Mouse (Mus musculus): ENCODE results near the gene Fscn2. TPM values are rescaled to one million over a fixed set of nuclear protein-coding genes. Genes with fewer than 3 reads are reported as not detected.

Gene Fscn2
- 0.12 and 0.65 TPM in 2 replicates for polyA plus RNA-seq (2014; fragmentation: Nextera tagmentation; extraction: Ambion mirVana)

GRCm38 (mm10) chr11:120361295-120361694, at the start of gene Fscn2:
TSS of gene Fscn2 (plus strand) at chr11:120361534.
- H3K36me3 ChIP-seq (ENCODE audit: control insufficient read depth, insufficient read depth, low read length) = no peaks in the 10 kb centered on the region
- WGBS = 67% methylated on average over 10 of the region's 10 CpGs
- H3K4me3 ChIP-seq (ENCODE audit: low read depth, low read length) = no peak within 1 kb of the TSS
- no peaks in the 10 kb centered on the region for H3K27me3 ChIP-seq (replicated peaks; ENCODE audit: control insufficient read depth, insufficient read depth, low read length)
- peaks cover 27% of the 10 kb centered on the region for H3K4me1 ChIP-seq (replicated peaks; ENCODE audit: control insufficient read depth, insufficient read depth, low read length)
- H3K9ac ChIP-seq (ENCODE audit: low read length) = no peak within 1 kb of the TSS
- no peak within 1 kb of the TSS for H3K27ac ChIP-seq (ENCODE audit: low read depth)
- no peak within 1 kb of the TSS for H3K4me2 ChIP-seq (ENCODE audit: low read length)
- ATAC-seq (replicated peaks; ENCODE audit: low FRiP score, low TSS enrichment, low read depth) = no peak
- DNase-seq (ENCODE audit: low spot score) = no peak
- no peaks in the 10 kb centered on the region for H3K9me3 ChIP-seq (ENCODE audit: control insufficient read depth, low read length)

- H3K9ac ChIP-seq (ENCODE audit: low read length) = peak overlapping the region; percentile 65; the same call in 1 of the 2 replicates
- H3K27me3 ChIP-seq (replicated peaks; ENCODE audit: control insufficient read depth, insufficient read depth, low read length) = no peaks in the 10 kb centered on the region
- WGBS = 35% methylated on average over 10 of the region's 10 CpGs
- peaks cover 33% of the 10 kb centered on the region for H3K4me1 ChIP-seq (replicated peaks; ENCODE audit: control insufficient read depth, insufficient read depth, low read length)
- H3K27ac ChIP-seq (ENCODE audit: low read depth) = peak overlapping the region; percentile 78
- H3K4me2 ChIP-seq (ENCODE audit: low read length) = peak overlapping the region; percentile 77
- no peaks in the 10 kb centered on the region for H3K9me3 ChIP-seq (ENCODE audit: control insufficient read depth, low read length)
- no peak for ATAC-seq (replicated peaks; ENCODE audit: low FRiP score, low TSS enrichment, low read depth)
- peak; percentile 64 for DNase-seq (ENCODE audit: low spot score)
- H3K4me3 ChIP-seq (ENCODE audit: low read depth, low read length) = peak overlapping the region; percentile 30; the same call in 1 of the 2 replicates
- no peaks in the 10 kb centered on the region for H3K36me3 ChIP-seq (ENCODE audit: control insufficient read depth, insufficient read depth, low read length)
These were observed 49.8 kb upstream of the Fscn2 start for GRCm38 (mm10) chr11:120311561-120311960.

GRCm38 (mm10) chr11:120312069-120312468, 49.3 kb upstream of the Fscn2 start:
- Histone ChIP-seq H3K27ac (ENCODE audit: low read depth) (no peak overlapping the region; the same call in 1 of the 2 replicates), H3K36me3 (ENCODE audit: control insufficient read depth, insufficient read depth, low read length) (no peaks in the 10 kb centered on the region), H3K4me2 (ENCODE audit: low read length) (no peak overlapping the region), H3K9me3 (ENCODE audit: control insufficient read depth, low read length) (no peaks in the 10 kb centered on the region), H3K4me1 (replicated peaks; ENCODE audit: control insufficient read depth, insufficient read depth, low read length) (peaks cover 31% of the 10 kb centered on the region), H3K9ac (ENCODE audit: low read length) (no peak overlapping the region), H3K27me3 (replicated peaks; ENCODE audit: control insufficient read depth, insufficient read depth, low read length) (no peaks in the 10 kb centered on the region), H3K4me3 (ENCODE audit: low read depth, low read length) (no peak overlapping the region)
- no peak for ATAC-seq (replicated peaks; ENCODE audit: low FRiP score, low TSS enrichment, low read depth)
- DNase-seq (ENCODE audit: low spot score) = no peak
- WGBS = 54% methylated on average over 6 of the region's 6 CpGs

GRCm38 (mm10) chr11:120313906-120314685, 47.2 kb upstream of the Fscn2 start:
- H3K4me2 ChIP-seq (ENCODE audit: low read length) = no peak overlapping the region
- H3K9me3 ChIP-seq (ENCODE audit: control insufficient read depth, low read length) = no peaks in the 10 kb centered on the region
- H3K4me1 ChIP-seq (replicated peaks; ENCODE audit: control insufficient read depth, insufficient read depth, low read length) = peaks cover 28% of the 10 kb centered on the region
- H3K36me3 ChIP-seq (ENCODE audit: control insufficient read depth, insufficient read depth, low read length) = no peaks in the 10 kb centered on the region
- H3K4me3 ChIP-seq (ENCODE audit: low read depth, low read length) = no peak overlapping the region
- H3K27ac ChIP-seq (ENCODE audit: low read depth) = no peak overlapping the region
- ATAC-seq (replicated peaks; ENCODE audit: low FRiP score, low TSS enrichment, low read depth) = no peak
- 57% methylated on average over 6 of the region's 6 CpGs for WGBS
- no peaks in the 10 kb centered on the region for H3K27me3 ChIP-seq (replicated peaks; ENCODE audit: control insufficient read depth, insufficient read depth, low read length)
- no peak overlapping the region for H3K9ac ChIP-seq (ENCODE audit: low read length)
- peak; percentile 46 for DNase-seq (ENCODE audit: low spot score)

GRCm38 (mm10) chr11:120314721-120315415, 46.5 kb upstream of the Fscn2 start:
- 56% methylated on average over 16 of the region's 16 CpGs for WGBS
- Histone ChIP-seq H3K4me2 (ENCODE audit: low read length) (peak overlapping the region; percentile 72), H3K4me1 (replicated peaks; ENCODE audit: control insufficient read depth, insufficient read depth, low read length) (peaks cover 28% of the 10 kb centered on the region), H3K27me3 (replicated peaks; ENCODE audit: control insufficient read depth, insufficient read depth, low read length) (no peaks in the 10 kb centered on the region), H3K9me3 (ENCODE audit: control insufficient read depth, low read length) (no peaks in the 10 kb centered on the region), H3K9ac (ENCODE audit: low read length) (no peak overlapping the region), H3K36me3 (ENCODE audit: control insufficient read depth, insufficient read depth, low read length) (no peaks in the 10 kb centered on the region), H3K4me3 (ENCODE audit: low read depth, low read length) (0 out of 2 replicates have a peak overlapping the region, but pooled peaks have one; percentile 49), H3K27ac (ENCODE audit: low read depth) (peak overlapping the region; percentile 98; the same call in 1 of the 2 replicates)
- peak; percentile 43 for DNase-seq (ENCODE audit: low spot score)
- no peak for ATAC-seq (replicated peaks; ENCODE audit: low FRiP score, low TSS enrichment, low read depth)

- Histone ChIP-seq H3K36me3 (ENCODE audit: control insufficient read depth, insufficient read depth, low read length) (no peaks in the 10 kb centered on the region), H3K4me3 (ENCODE audit: low read depth, low read length) (peak overlapping the region; percentile 49; the same call in 1 of the 2 replicates), H3K9me3 (ENCODE audit: control insufficient read depth, low read length) (no peaks in the 10 kb centered on the region), H3K27ac (ENCODE audit: low read depth) (peak overlapping the region; percentile 98), H3K4me2 (ENCODE audit: low read length) (peak overlapping the region; percentile 72), H3K4me1 (replicated peaks; ENCODE audit: control insufficient read depth, insufficient read depth, low read length) (peaks cover 28% of the 10 kb centered on the region), H3K9ac (ENCODE audit: low read length) (peak overlapping the region; percentile 79), H3K27me3 (replicated peaks; ENCODE audit: control insufficient read depth, insufficient read depth, low read length) (no peaks in the 10 kb centered on the region)
- ATAC-seq (replicated peaks; ENCODE audit: low FRiP score, low TSS enrichment, low read depth) (no peak), DNase-seq (ENCODE audit: low spot score) (peak; percentile 58)
- 23% methylated on average over 4 of the region's 4 CpGs for WGBS
These were observed 45.9 kb upstream of the Fscn2 start for GRCm38 (mm10) chr11:120315416-120315761.

GRCm38 (mm10) chr11:120315832-120316689, 45.3 kb upstream of the Fscn2 start:
- DNase-seq (ENCODE audit: low spot score) = peak; percentile 90
- Histone ChIP-seq H3K4me2 (ENCODE audit: low read length) (peak overlapping the region; percentile 72), H3K9ac (ENCODE audit: low read length) (peak overlapping the region; percentile 79), H3K36me3 (ENCODE audit: control insufficient read depth, insufficient read depth, low read length) (no peaks in the 10 kb centered on the region), H3K27ac (ENCODE audit: low read depth) (peak overlapping the region; percentile 98), H3K4me1 (replicated peaks; ENCODE audit: control insufficient read depth, insufficient read depth, low read length) (peaks cover 28% of the 10 kb centered on the region), H3K9me3 (ENCODE audit: control insufficient read depth, low read length) (no peaks in the 10 kb centered on the region), H3K27me3 (replicated peaks; ENCODE audit: control insufficient read depth, insufficient read depth, low read length) (no peaks in the 10 kb centered on the region), H3K4me3 (ENCODE audit: low read depth, low read length) (peak overlapping the region; percentile 49)
- 8% methylated on average over 37 of the region's 37 CpGs for WGBS
- peak; percentile 95 for ATAC-seq (replicated peaks; ENCODE audit: low FRiP score, low TSS enrichment, low read depth)

- no peaks in the 10 kb centered on the region for H3K36me3 ChIP-seq (ENCODE audit: control insufficient read depth, insufficient read depth, low read length)
- DNase-seq (ENCODE audit: low spot score) = no peak
- peak overlapping the region; percentile 98 for H3K27ac ChIP-seq (ENCODE audit: low read depth)
- H3K9me3 ChIP-seq (ENCODE audit: control insufficient read depth, low read length) = no peaks in the 10 kb centered on the region
- peak overlapping the region; percentile 49 for H3K4me3 ChIP-seq (ENCODE audit: low read depth, low read length)
- no peaks in the 10 kb centered on the region for H3K27me3 ChIP-seq (replicated peaks; ENCODE audit: control insufficient read depth, insufficient read depth, low read length)
- H3K9ac ChIP-seq (ENCODE audit: low read length) = peak overlapping the region; percentile 79
- WGBS = 16% methylated on average over 13 of the region's 13 CpGs
- ATAC-seq (replicated peaks; ENCODE audit: low FRiP score, low TSS enrichment, low read depth) = peak; percentile 13; the same call in 1 of the 2 replicates
- peaks cover 22% of the 10 kb centered on the region for H3K4me1 ChIP-seq (replicated peaks; ENCODE audit: control insufficient read depth, insufficient read depth, low read length)
- peak overlapping the region; percentile 72 for H3K4me2 ChIP-seq (ENCODE audit: low read length)
These were observed 44.6 kb upstream of the Fscn2 start for GRCm38 (mm10) chr11:120316690-120317254.
